Mouse (Mus musculus) MEL (cell line): ENCODE results near the gene Zdhhc12. TPM values are rescaled to one million over a fixed set of nuclear protein-coding genes. Genes with fewer than 3 reads are reported as not detected.
A peak's percentile ranks its signal among the peaks of the same experiment; 100 is the strongest.

Experiments used
- DNase-seq: peaks from one replicate; pipeline ENCODE4 v3.0.0; 2011; ENCODE audit warnings: low read depth, low spot score
- H3K27ac ChIP-seq: 2 replicates; pipeline ENCODE4 v1.5.1; 2012; ENCODE audit warnings: low read depth, mild to moderate bottlenecking, control low read depth, low read length, moderate library complexity; ENCODE audit not compliant: control insufficient read depth
- H3K27me3 ChIP-seq, 2 experiments: fragments of 150-350 bp in 1 of 2; sonication (generic) in 1 of 2; 2 replicates each; pipeline ENCODE4 v1.6.1; 2012; ENCODE audit warnings: low read length in 2 of 2, mild to moderate bottlenecking in 2 of 2, improper control_type of control experiment in 1 of 2, moderate library complexity in 1 of 2; ENCODE audit not compliant: insufficient read depth in 2 of 2, control insufficient read depth in 1 of 2
- H3K36me3 ChIP-seq, 2 experiments: 2 replicates each; pipeline ENCODE4 v1.6.1; 2012 to 2014; ENCODE audit warnings: low read length in 2 of 2, improper control_type of control experiment in 1 of 2, inconsistent platforms in 1 of 2, mild to moderate bottlenecking in 1 of 2; ENCODE audit not compliant: insufficient read depth in 2 of 2, control insufficient read depth in 1 of 2
- H3K4me1 ChIP-seq, 2 experiments: fragments of 150-350 bp in 1 of 2; sonication (generic) in 1 of 2; 2 replicates each; pipeline ENCODE4 v1.6.1; 2012; ENCODE audit warnings: low read length in 2 of 2, improper control_type of control experiment in 1 of 2, mild to moderate bottlenecking in 1 of 2; ENCODE audit not compliant: insufficient read depth in 2 of 2, control insufficient read depth in 1 of 2
- H3K4me3 ChIP-seq, 2 experiments: fragments of 150-350 bp in 1 of 2; sonication (generic) in 1 of 2; 2 replicates each; pipeline ENCODE4 v1.5.1; 2012; ENCODE audit warnings: low read depth in 2 of 2, low read length in 2 of 2, mild to moderate bottlenecking in 2 of 2, moderate library complexity in 2 of 2, control low read depth in 1 of 2, improper control_type of control experiment in 1 of 2; ENCODE audit not compliant: control insufficient read depth in 1 of 2, insufficient read depth in 1 of 2
- H3K79me2 ChIP-seq: 2 replicates; pipeline ENCODE4 v1.6.1; 2012; ENCODE audit warnings: mild to moderate bottlenecking, low read length, moderate library complexity; ENCODE audit not compliant: control insufficient read depth, poor library complexity, insufficient read depth
- H3K9ac ChIP-seq: 2 replicates; pipeline ENCODE4 v1.6.1; 2012; ENCODE audit warnings: low read depth, mild to moderate bottlenecking, control low read depth, low read length, moderate library complexity; ENCODE audit not compliant: control insufficient read depth, poor library complexity, severe bottlenecking
- H3K9me3 ChIP-seq: fragments of 150-350 bp; sonication (generic); replicated peaks from 2 replicates; pipeline ENCODE4 v1.6.1; 2012; ENCODE audit warnings: mild to moderate bottlenecking, low read length, improper control_type of control experiment, moderate library complexity; ENCODE audit not compliant: insufficient read depth
- E2F4 ChIP-seq: IDR thresholded peaks from 2 replicates; pipeline ENCODE4 v1.6.1; 2011; ENCODE audit warnings: low read depth, low read length, improper control_type of control experiment, borderline replicate concordance
- ELF1 ChIP-seq: IDR thresholded peaks from 2 replicates; pipeline ENCODE4 v1.6.1; 2014; ENCODE audit warnings: low read depth, mild to moderate bottlenecking, inconsistent platforms, low read length, improper control_type of control experiment, moderate library complexity
- EP300 ChIP-seq, 2 experiments: IDR thresholded peaks; 2 replicates each; pipeline ENCODE4 v1.6.1; 2011; ENCODE audit warnings: improper control_type of control experiment in 2 of 2, low read length in 2 of 2, low read depth in 1 of 2, mild to moderate bottlenecking in 1 of 2
- ETS1 ChIP-seq: IDR thresholded peaks from 2 replicates; pipeline ENCODE4 v1.6.1; 2012; ENCODE audit warnings: low read depth, mild to moderate bottlenecking, inconsistent platforms, low read length, improper control_type of control experiment, moderate library complexity
- GABPA ChIP-seq: IDR thresholded peaks from 2 replicates; pipeline ENCODE4 v1.6.1; 2012; ENCODE audit warnings: low read depth, mild to moderate bottlenecking, inconsistent platforms, low read length, improper control_type of control experiment, moderate library complexity
- GATA1 ChIP-seq: IDR thresholded peaks from 2 replicates; pipeline ENCODE4 v1.6.1; 2011; ENCODE audit warnings: low read depth, low read length, improper control_type of control experiment
- JUND ChIP-seq: IDR thresholded peaks from 2 replicates; pipeline ENCODE4 v1.6.1; 2011; ENCODE audit warnings: low read depth, mild to moderate bottlenecking, improper control_type of control experiment, low read length
- KAT2A ChIP-seq: conservative IDR thresholded peaks from 2 replicates; pipeline ENCODE4 v1.6.1; 2012; ENCODE audit warnings: low read depth, low read length, improper control_type of control experiment, inconsistent platforms
- MAX ChIP-seq: IDR thresholded peaks from 2 replicates; pipeline ENCODE4 v1.6.1; 2011; ENCODE audit warnings: low read length, improper control_type of control experiment
- MAZ ChIP-seq: IDR thresholded peaks from 2 replicates; pipeline ENCODE4 v1.6.1; 2012; ENCODE audit warnings: low read depth, mild to moderate bottlenecking, inconsistent platforms, low read length, improper control_type of control experiment
- MXI1 ChIP-seq: IDR thresholded peaks from 2 replicates; pipeline ENCODE4 v1.6.1; 2011; ENCODE audit warnings: mild to moderate bottlenecking, low read depth, low read length, improper control_type of control experiment
- NELFE ChIP-seq: IDR thresholded peaks from 2 replicates; pipeline ENCODE4 v1.6.1; 2011; ENCODE audit warnings: low read depth, low read length, improper control_type of control experiment
- NRF1 ChIP-seq: IDR thresholded peaks from 2 replicates; pipeline ENCODE4 v1.6.1; 2014; ENCODE audit warnings: low read depth, mild to moderate bottlenecking, inconsistent platforms, low read length, improper control_type of control experiment, moderate library complexity; ENCODE audit not compliant: poor library complexity, insufficient read depth, severe bottlenecking
- POLR2A ChIP-seq, 2 experiments: IDR thresholded peaks; 2 replicates each; pipeline ENCODE4 v1.6.1; 2011 to 2012; ENCODE audit warnings: low read length in 2 of 2, mild to moderate bottlenecking in 2 of 2, control low read depth in 1 of 2, improper control_type of control experiment in 1 of 2, low read depth in 1 of 2, moderate library complexity in 1 of 2; ENCODE audit not compliant: control insufficient read depth in 1 of 2, insufficient read depth in 1 of 2, poor library complexity in 1 of 2
- POLR2AphosphoS2 ChIP-seq: IDR thresholded peaks from 2 replicates; pipeline ENCODE4 v1.6.1; 2011; ENCODE audit warnings: low read length, improper control_type of control experiment
- POLR2AphosphoS5 ChIP-seq: IDR thresholded peaks from 2 replicates; pipeline ENCODE4 v1.6.1; 2012; ENCODE audit warnings: low read depth, borderline replicate concordance, mild to moderate bottlenecking, inconsistent platforms, low read length, moderate library complexity, mixed read lengths
- SIN3A ChIP-seq: IDR thresholded peaks from 2 replicates; pipeline ENCODE4 v1.6.1; 2012; ENCODE audit warnings: low read length, improper control_type of control experiment, inconsistent platforms
- SMC3 ChIP-seq: IDR thresholded peaks from 2 replicates; pipeline ENCODE4 v1.6.1; 2011; ENCODE audit warnings: low read depth, low read length, improper control_type of control experiment
- TAL1 ChIP-seq: IDR thresholded peaks from 2 replicates; pipeline ENCODE4 v1.6.1; 2012; ENCODE audit warnings: mild to moderate bottlenecking, inconsistent platforms, low read length, moderate library complexity, mixed read lengths
- TBP ChIP-seq: IDR thresholded peaks from 2 replicates; pipeline ENCODE4 v1.8.0; 2011; ENCODE audit warnings: low read depth, low read length, improper control_type of control experiment
- UBTF ChIP-seq: IDR thresholded peaks from 2 replicates; pipeline ENCODE4 v1.6.1; 2012; ENCODE audit warnings: low read depth, mild to moderate bottlenecking, inconsistent platforms, low read length, improper control_type of control experiment, moderate library complexity, borderline replicate concordance; ENCODE audit not compliant: insufficient read depth
- ZNF384 ChIP-seq: IDR thresholded peaks from 2 replicates; pipeline ENCODE4 v1.6.1; 2012; ENCODE audit warnings: low read depth, mild to moderate bottlenecking, inconsistent platforms, low read length, improper control_type of control experiment
- polyA plus RNA-seq, 2 experiments: library from polyadenylated mRNA; stranded (reverse) in 1 of 2; unstranded in 1 of 2; fragments of >175 nt in 1 of 2; fragments of >200 nt in 1 of 2; gene quantifications; 2 replicates each; pipeline versions ENCODE4 v1.2.1 to v1.2.4; 2012; ENCODE audit warnings: low replicate concordance in 2 of 2, low read depth in 1 of 2; ENCODE audit not compliant: insufficient read length in 2 of 2, insufficient read depth in 1 of 2, missing spikeins in 1 of 2
- total RNA-seq: library from RNA; depleted of rRNA; stranded (reverse); fragments of 300-350 nt; gene quantifications from 2 replicates; pipeline ENCODE4 v1.2.3, GENCODE M21; 2012

Zdhhc12 gene
- total and polyA plus RNA-seq, 3 experiments: 25.1 to 42.1 TPM; not detected in 1

DNA sequence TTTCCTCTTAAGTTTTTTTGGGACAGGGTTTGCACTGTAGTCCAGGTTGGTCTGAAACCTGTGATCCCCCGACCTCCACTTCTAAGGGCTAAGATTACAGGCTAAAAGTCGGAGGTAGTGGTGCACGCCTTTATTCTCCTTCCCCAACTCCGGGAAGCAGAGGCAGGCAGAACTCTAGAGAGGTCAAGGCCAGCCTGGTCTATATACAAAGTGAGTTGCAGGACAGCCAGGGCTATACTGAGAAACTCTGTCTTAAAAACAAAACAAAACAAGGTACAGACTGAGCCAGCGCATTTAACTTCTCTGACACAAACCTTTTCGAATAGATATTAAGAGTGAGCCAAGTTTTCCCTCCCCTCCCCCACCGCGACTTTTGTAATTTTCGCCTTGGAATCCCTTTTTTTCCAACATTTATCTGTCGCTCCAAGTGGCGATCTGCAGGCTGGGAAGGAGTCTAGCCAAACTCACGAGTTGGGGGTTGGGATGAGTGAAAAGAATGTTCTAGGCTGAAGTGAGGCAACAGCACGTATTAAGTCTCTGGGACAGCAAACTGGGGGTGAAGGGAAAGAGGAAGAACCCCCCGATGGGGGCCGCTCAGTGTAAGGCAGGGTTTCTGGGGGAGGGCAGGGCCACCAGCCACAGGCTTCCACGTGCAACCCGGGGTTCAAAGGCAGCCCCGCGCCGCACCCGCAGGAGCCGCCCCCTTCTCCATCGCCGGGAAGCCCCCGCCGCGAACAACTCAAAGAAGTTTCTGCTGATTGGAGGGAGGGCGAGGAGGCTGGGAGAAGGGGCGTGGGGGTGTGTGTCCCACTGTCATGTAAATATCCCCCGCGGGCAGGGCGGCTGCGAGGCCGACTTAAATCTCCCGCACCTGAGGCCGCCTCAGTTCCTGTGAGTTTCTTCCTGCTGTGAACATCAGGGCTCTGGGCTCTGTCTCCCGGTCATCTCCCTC, 32.0 kb downstream of the Zdhhc12 start (continued):
- peak; percentile 21 for TF ChIP-seq ETS1
- TF ChIP-seq TAL1: no peak
- TF ChIP-seq UBTF: no peak
- peak; percentile 6 to 26; a peak in 1 of 4 replicates for TF ChIP-seq EP300 (IDR thresholded peaks at IDR 0.05; ENCODE audit: low read depth in 1 of 2, low read length in 2 of 2)
- peak; percentile 91 for TF ChIP-seq MAX

DNA sequence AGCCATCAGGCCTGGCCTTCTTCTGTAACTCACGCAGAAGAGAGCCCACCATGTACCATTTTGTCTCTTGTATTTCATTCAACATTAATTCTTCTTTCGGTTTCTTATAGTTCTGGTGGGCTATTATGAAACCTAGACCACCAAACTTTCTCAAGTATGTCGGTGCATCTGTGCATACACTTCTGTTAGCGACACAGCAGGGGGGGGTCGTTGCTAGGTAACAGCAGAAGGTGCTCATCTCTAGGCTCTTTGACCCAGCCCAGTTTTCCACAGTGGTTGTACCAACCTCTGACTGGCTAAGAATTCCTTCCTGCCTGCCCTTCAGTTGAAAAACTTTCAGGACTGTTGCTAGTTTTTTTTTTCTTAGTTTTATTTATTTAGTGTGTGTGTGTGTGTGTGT, 35.0 kb downstream of the Zdhhc12 start:
- Histone ChIP-seq H3K9ac (no peak overlapping the region), H3K4me3 (no peak overlapping the region)
- TF ChIP-seq ELF1 (no peak), ETS1 (no peak), NRF1 (no peak)
- TF ChIP-seq, all 39 proteins: peak for 0
- DNase-seq: no peak
- no peak overlapping the region for H3K27ac ChIP-seq
- no peaks in the 10 kb centered on the region for H3K9me3 ChIP-seq
- peaks cover 0 to 6% of the 10 kb centered on the region in 2 experiments; a peak in 2 of 4 replicates for H3K36me3 ChIP-seq
- no peaks in the 10 kb centered on the region for H3K27me3 ChIP-seq
- H3K79me2 ChIP-seq: peaks cover 20% of the 10 kb centered on the region
- peaks cover 0 to 10% of the 10 kb centered on the region in 2 experiments; a peak in 2 of 4 replicates for H3K4me1 ChIP-seq

DNA sequence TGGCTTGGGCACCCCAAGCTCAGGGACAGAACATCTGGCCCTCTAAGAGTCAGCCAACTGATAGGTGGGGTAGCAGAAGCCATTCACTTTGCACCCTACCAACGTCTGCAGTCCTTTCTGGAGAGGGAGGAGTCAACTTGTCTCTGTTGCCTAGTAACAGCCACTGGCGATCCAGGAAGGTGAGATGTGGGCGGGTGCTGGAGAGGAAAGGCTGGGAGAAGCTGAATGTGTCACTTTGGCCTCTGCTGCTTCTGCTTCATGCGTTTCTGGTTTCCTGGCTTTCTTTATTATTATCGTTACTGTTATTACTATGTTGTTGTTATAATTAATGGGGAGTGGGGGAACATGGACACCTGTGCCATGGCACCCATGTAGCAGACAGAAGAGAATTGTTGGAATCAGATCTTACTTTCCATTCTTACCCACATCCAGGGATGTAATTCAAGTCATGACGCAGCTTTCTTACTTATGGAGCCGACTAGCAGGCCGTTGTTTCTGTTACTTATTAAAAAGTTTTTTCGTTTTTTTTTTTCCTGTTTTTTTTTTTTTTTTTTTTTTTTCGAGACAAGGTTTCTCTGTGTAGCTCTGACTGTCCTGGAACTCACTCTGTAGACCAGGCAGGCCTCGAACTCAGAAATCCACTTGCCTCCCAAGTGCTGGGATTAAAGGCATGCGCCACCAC, 36.1 kb downstream of the Zdhhc12 start, which contains the start of gene Set:
Gene Set, plus strand, starts transcription at position 156 of the 682 bp plus-strand sequence.
- DNase-seq: peak; percentile 95
- Histone ChIP-seq H3K9ac (peak within 1 kb of the TSS; percentile 49), H3K4me3 (peak within 1 kb of the TSS; percentile 22 to 45; a peak in 3 of 4 replicates), H3K27me3 (no peaks in the 10 kb centered on the region), H3K79me2 (peaks cover 10% of the 10 kb centered on the region), H3K27ac (peak within 1 kb of the TSS; percentile 40), H3K4me1 (peaks cover 0 to 10% of the 10 kb centered on the region in 2 experiments; a peak in 2 of 4 replicates), H3K36me3 (peaks cover 0 to 6% of the 10 kb centered on the region in 2 experiments; a peak in 2 of 4 replicates), H3K9me3 (no peaks in the 10 kb centered on the region)
- TF ChIP-seq NELFE (peak; percentile 65), GATA1 (no peak), TBP (peak; percentile 62), POLR2A (IDR thresholded peaks at IDR 0.05; ENCODE audit: control insufficient read depth in 1 of 2, insufficient read depth in 1 of 2, low read depth in 1 of 2, low read length in 2 of 2, poor library complexity in 1 of 2) (peak in 1 of 2 experiments; percentile 77; a peak in 2 of 4 replicates), MXI1 (no peak), E2F4 (no peak), MAZ (no peak), ETS1 (no peak), ZNF384 (peak; percentile 65), KAT2A (no peak), MAX (no peak; the same call in 1 of the 2 replicates), EP300 (IDR thresholded peaks at IDR 0.05; ENCODE audit: low read depth in 1 of 2, low read length in 2 of 2) (no peak), ELF1 (no peak), GABPA (no peak), POLR2AphosphoS2 (0 out of 2 replicates have a peak, but pooled peaks have one; percentile 55), SMC3 (no peak), UBTF (no peak), POLR2AphosphoS5 (no peak), JUND (no peak), SIN3A (peak; percentile 43; the same call in 1 of the 2 replicates)
